Mouse (Mus musculus): Measurements from ENCODE around the gene Plekhd1.

Gene Plekhd1

GRCm38 (mm10) chr12:80692269-80692972 lies at the start of gene Plekhd1:
TSS of gene Plekhd1 (plus strand) at chr12:80692591.
- DNase-seq (ENCODE audit: low spot score in 2 of 2), result no peak

GRCm38 (mm10) chr12:80642725-80643692 lies 49.4 kb upstream of the Plekhd1 start:
- peak; percentile 82 to 89 for DNase-seq (ENCODE audit: low spot score in 2 of 2)

DNA sequence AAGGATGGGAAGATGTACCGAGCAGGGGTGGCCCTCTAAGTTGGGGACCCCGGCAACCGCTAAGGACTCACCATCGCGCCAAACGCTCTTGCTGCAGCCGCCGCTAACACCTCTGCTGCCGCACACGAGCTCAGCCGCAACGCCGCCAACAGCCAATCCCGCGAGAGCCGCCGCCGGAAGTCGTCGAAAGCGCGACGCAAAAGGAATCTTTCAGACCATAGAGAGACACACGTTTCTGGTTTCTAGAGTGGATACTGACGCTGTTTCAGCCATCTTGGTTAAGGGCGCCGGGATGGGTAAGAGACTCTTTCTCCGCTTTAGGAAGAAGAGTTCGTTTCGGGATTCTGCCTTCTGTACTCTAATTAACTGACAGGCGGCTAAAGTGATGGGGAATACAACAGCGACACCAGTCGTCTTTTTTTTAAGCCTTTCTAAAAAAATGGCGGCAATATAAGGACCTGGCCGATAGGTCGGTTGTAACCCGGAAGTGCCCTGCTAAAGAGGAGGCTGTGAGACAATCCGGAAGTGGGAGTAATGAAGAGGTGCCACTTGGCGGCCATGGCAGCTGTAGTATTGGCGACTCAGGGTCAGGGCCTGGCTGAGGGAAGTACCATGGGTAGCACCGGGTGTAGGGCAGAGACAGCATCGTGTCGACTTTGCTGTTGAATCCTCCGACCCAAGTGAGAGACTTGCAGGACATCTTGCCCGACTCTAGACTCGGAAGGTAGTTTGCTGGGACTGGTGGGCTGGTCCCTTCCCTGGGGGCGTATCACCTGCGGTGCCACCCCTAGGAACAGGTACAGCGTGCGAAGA lies 48.5 kb upstream of the Plekhd1 start, which contains the start of the genes Slc39a9 and Erh:
TSS of gene Slc39a9 (plus strand) at position 191 of the 813 bp plus-strand sequence.
TSS of gene Erh (minus strand) at position 649 of the 813 bp plus-strand sequence.
- peak; percentile 90 to 95 for DNase-seq (ENCODE audit: low spot score in 2 of 2)

DNA sequence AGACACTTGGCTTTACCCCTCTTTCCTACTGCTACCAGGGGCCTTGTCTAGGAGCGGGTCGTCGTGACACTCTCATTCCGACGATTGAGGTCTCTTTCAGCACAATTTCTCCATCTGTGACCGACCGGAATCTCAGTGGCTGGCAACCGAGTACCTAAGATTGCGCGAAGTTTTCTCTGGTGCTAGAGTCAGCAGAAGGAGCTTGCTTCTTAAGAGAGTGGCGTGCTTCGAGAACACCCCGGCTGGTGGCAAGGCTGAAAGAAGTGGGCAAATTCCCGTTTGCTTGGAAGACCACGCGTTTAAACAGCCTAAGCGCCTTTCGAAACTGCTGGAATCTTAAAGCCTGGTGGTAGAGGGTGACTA lies 47.9 kb upstream of the Plekhd1 start:
- DNase-seq (ENCODE audit: low spot score in 2 of 2), result no peak

DNA sequence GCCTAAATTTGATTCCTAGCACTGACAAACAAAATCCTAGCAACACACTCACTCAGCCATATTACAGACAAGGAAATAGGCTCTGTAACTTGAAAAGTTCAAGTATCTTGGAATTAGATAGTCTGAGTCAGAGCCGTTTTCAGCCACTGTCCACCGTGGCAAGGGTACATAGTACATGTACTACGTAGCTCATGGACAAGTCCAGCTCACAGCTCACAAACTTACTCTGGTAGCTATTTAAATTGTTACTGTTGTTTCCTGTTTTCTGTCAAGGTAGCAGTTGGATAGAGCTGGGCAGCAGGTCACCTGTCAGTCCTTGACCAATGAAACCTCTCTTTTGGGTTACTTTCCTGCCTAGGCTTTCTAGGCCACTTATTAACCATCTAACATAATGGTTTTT lies 46.0 kb upstream of the Plekhd1 start:
- no peak for DNase-seq (ENCODE audit: low spot score in 2 of 2)

DNA sequence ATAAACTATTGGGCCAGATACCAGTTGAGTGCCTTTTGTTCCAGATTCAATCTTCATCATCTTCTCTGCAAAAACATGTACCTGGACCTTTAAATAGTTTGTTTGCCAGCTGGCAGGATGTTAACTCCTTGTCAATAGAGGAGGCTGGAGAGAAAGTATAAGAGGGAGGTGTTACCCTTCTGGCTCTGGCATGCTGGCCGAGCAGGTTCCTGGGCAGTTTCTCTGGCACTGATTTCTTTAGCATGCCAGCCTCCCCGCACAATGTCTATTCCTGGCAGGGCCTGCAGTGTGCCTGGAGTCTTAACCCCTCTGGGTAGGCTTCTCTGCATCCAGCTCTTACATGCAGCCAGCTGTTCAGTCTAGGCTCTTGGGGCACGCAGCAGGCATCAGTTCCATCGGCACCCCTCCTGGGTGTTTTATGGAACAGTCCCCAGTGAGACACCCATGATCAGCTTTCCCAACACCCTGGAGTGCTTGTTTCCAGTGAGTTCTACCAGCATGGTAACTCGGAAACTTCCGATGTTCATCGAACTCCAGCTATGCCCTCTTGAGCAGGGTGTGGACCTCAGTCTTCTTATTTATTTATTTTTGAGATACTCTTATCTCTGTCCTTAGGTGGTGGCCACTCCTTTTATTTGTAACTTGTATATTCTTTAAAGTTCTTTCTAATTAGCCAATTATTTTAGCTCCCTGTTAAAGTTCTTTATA lies 38.3 kb upstream of the Plekhd1 start:
- no peak for DNase-seq (ENCODE audit: low spot score in 2 of 2)

DNA sequence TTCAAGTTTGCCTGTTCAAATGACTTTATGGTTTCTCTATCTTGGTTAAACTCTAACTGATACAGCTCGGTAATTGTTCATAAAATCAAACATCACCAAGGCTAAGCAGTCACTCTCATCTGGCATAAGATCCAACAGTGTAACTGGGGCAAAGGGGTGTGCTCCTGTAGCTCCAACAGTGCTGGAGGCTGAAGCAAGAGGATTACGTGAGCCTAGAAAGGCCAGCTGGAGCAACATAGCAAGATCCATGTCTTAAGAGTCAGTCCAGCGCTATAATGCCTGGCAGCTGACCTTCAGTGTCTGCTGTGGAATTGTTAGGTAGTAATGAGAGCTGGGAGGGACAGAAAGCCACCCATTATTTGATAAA lies 37.7 kb upstream of the Plekhd1 start:
- DNase-seq (ENCODE audit: low spot score in 2 of 2), result no peak

DNA sequence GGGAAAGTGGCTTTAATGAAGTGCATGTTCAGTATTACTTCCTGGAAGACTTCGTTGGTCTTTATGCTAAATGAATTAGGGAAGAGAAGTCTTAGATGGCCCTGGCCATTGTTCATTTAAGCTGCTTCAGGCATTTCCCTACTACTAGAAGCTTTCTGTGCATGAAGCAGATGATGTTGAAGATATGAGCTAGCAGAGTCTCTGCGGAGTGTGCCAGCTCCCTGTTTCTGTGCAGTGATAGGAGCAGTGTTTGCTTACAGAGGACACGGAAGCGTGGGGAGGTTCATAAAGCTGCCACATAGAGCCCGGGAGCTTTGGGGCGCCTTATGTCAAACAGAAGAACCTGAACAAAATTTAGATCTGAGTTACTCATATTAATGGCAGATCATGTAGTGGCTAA lies 33.7 kb upstream of the Plekhd1 start:
- DNase-seq (ENCODE audit: low spot score in 2 of 2), result no peak

DNA sequence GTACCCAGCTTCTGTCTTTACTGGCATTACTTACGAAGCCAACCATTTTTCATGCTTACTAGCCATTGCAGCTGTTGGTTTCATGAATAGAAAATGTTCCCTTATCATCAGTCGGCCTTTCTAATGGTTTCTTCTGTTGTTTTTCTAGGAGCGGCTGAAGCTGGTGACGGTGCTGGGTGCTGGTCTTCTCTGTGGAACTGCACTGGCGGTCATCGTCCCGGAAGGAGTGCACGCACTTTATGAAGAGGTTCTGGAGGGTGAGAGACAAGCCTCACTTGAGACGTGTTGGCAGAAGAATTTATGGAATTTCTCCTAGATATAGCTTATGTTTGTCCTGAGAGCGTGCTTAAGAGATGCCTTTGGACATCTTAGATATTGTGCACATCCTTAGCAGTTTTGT lies 30.1 kb upstream of the Plekhd1 start:
- no peak for DNase-seq (ENCODE audit: low spot score in 2 of 2)

DNA sequence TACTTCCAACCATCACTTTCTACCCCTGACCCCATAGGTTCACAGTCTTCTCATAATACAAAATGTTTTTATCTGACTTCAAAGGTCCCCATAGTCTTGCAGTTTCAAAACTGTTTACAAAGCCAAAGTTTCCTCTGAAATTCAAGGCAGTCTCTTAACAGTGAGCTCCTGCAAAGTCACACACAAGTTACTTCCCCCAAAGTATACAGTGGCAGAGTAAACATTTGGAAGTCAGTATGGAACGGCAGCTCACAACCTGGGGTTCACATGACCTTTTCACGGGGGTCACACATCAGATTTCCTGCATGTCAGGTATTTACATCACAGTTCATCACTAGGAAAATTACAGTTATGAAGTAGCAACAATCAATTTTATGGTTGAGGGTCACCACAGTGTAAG lies 28.5 kb upstream of the Plekhd1 start:
- DNase-seq (ENCODE audit: low spot score in 2 of 2), result no peak

- no peak for DNase-seq (ENCODE audit: low spot score in 2 of 2)
Measured at GRCm38 (mm10) chr12:80668391-80668790, 24.0 kb upstream of the Plekhd1 start.

DNA sequence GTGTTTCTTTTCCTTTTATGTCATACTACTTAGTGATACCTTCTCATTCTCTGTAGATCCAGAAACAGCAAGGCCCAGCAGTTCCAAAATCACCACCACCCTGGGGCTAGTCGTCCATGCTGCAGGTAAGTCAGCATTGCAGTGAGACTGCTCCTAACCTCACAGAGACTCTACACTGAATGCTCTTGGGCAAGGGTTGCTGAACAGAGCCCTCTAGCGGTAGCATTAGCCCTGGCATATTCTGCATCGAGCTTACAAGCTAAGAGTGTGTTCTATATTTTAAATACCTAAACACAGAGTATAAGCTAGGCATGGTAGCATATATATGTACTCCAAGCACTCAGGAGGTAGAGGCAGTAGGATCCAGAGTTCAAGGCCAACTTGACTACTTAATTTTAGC lies 19.2 kb upstream of the Plekhd1 start:
- DNase-seq (ENCODE audit: low spot score in 2 of 2), result peak; percentile 25 to 70

DNA sequence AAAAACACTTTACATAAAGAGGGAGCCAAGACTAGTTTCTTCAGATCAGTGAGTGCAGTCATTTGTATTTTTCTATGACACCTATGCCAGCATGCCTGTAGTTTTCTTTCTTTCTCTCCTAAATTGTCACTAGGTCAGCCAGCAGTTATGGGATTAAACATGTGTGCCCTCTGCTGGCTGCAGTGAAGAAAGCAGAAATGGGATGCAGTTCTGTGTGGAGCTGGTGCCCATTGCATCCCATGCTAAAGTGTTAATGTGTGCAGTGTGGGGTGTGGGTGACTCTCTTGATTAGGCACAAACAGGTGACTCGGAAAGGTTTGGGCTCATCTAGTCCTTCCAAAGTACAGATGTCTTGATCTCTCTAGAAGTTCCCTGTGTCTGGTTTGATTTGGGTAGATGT lies 11.1 kb upstream of the Plekhd1 start:
- DNase-seq (ENCODE audit: low spot score in 2 of 2), result no peak

GRCm38 (mm10) chr12:80683554-80683953 lies 8.8 kb upstream of the Plekhd1 start:
- no peak for DNase-seq (ENCODE audit: low spot score in 2 of 2)

GRCm38 (mm10) chr12:80684316-80684715 lies 8.1 kb upstream of the Plekhd1 start:
- DNase-seq (ENCODE audit: low spot score in 2 of 2), result no peak

GRCm38 (mm10) chr12:80687788-80688211 lies 4.6 kb upstream of the Plekhd1 start:
- no peak for DNase-seq (ENCODE audit: low spot score in 2 of 2)

GRCm38 (mm10) chr12:80689696-80690095 lies 2.7 kb upstream of the Plekhd1 start:
- DNase-seq (ENCODE audit: low spot score in 2 of 2), result no peak

GRCm38 (mm10) chr12:80691671-80692091 lies 710 bp upstream of the Plekhd1 start:
- DNase-seq (ENCODE audit: low spot score in 2 of 2), result no peak

DNA sequence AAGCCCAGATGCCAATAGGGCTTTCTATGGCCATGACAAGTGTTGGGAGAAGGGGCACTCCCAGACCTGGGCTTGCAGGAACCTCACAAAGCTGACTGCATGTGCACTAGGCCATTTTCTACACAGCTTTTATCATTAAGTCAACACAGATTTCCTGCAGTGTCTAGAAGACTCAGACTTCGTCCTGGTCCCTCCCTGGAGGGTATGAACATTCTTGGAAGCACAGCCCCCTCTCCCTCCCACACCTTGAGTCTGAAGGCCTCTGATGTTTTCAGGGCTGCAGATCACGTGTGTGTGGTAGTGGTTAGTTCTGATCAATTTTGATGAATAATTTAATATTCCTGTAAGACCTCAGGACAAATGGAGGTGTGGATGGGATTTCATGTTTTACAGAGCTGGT lies 1.3 kb downstream of the Plekhd1 start:
- DNase-seq (ENCODE audit: low spot score in 2 of 2), result no peak

GRCm38 (mm10) chr12:80695004-80695403 lies 2.6 kb downstream of the Plekhd1 start:
- no peak for DNase-seq (ENCODE audit: low spot score in 2 of 2)

- no peak for DNase-seq (ENCODE audit: low spot score in 2 of 2)
Measured at GRCm38 (mm10) chr12:80698526-80699143, 6.2 kb downstream of the Plekhd1 start.
